8 mouse cellular contexts compared by ENCODE assay signal in genomic region chr5:151650700-151651410, GRCm38 (mm10). TPM values are rescaled to one million over a fixed set of nuclear protein-coding genes. Genes with fewer than 3 reads are reported as not detected.
A peak's percentile ranks its signal among the peaks of the same experiment; 100 is the strongest.
DNase-seq lines count a peak whose midpoint lies in the region; ATAC-seq and TF ChIP-seq lines count a peak whose summit lies in the region.

Gene Rfc3 (minus strand): TSS chr5:151651242.

- H3K36me3 ChIP-seq in E14TG2a.4 (ENCODE audit: insufficient read depth, low read length) = peaks cover 39% of the 10 kb centered on the region
- H3K36me3 ChIP-seq in forebrain, embryonic 12.5 days (replicated peaks) = peaks cover 37% of the 10 kb centered on the region
- peaks cover 24% of the 10 kb centered on the region for H3K36me3 ChIP-seq in heart, postnatal 0 days (replicated peaks; ENCODE audit: control insufficient read depth, insufficient read depth, low read length)
- peaks cover 29% of the 10 kb centered on the region for H3K36me3 ChIP-seq in liver, embryonic 16.5 days (ENCODE audit: control insufficient read depth, insufficient read depth)
- H3K36me3 ChIP-seq in neural tube, embryonic 13.5 days = peaks cover 34% of the 10 kb centered on the region
- H3K36me3 ChIP-seq in testis, adult 2 months (ENCODE audit: control insufficient read depth, insufficient read depth, low read length) = no peaks in the 10 kb centered on the region

- TF ChIP-seq CTCF in E14TG2a.4 (conservative IDR thresholded peaks at IDR 0.05; ENCODE audit: low read length) = peak; percentile 81
- peak; percentile 73 for TF ChIP-seq CTCF in heart, postnatal 0 days (IDR thresholded peaks at IDR 0.05; ENCODE audit: low read depth)
- TF ChIP-seq CTCF in testis, adult 2 months (IDR thresholded peaks at IDR 0.05; ENCODE audit: control insufficient read depth, insufficient read depth, insufficient replicate concordance, low read depth, low read length) = peak; percentile 52; the same call in 1 of the 2 replicates

- peaks cover 9% of the 10 kb centered on the region for H3K4me1 ChIP-seq in E14TG2a.4 (replicated peaks; ENCODE audit: low read depth, low read length)
- H3K4me1 ChIP-seq in forebrain, embryonic 12.5 days = peaks cover 12% of the 10 kb centered on the region
- H3K4me1 ChIP-seq in heart, postnatal 0 days (ENCODE audit: control insufficient read depth, insufficient read depth) = peaks cover 5% of the 10 kb centered on the region; the same call in 1 of the 2 replicates
- peaks cover 5% of the 10 kb centered on the region for H3K4me1 ChIP-seq in liver, embryonic 16.5 days (ENCODE audit: control insufficient read depth, low read depth, low read length)
- H3K4me1 ChIP-seq in neural tube, embryonic 13.5 days (replicated peaks) = peaks cover 14% of the 10 kb centered on the region
- no peaks in the 10 kb centered on the region for H3K4me1 ChIP-seq in testis, adult 2 months (ENCODE audit: control insufficient read depth, insufficient read depth, low read length)

- no peaks in the 10 kb centered on the region for H3K9me3 ChIP-seq in E14TG2a.4 (ENCODE audit: low read length)
- H3K9me3 ChIP-seq in forebrain, embryonic 12.5 days = no peaks in the 10 kb centered on the region
- no peaks in the 10 kb centered on the region for H3K9me3 ChIP-seq in heart, postnatal 0 days (replicated peaks; ENCODE audit: control insufficient read depth, low read length)
- no peaks in the 10 kb centered on the region for H3K9me3 ChIP-seq in liver, embryonic 16.5 days (replicated peaks; ENCODE audit: control insufficient read depth, low read length)
- H3K9me3 ChIP-seq in neural tube, embryonic 13.5 days = no peaks in the 10 kb centered on the region

- peak within 1 kb of the TSS; percentile 69 for H3K4me2 ChIP-seq in forebrain, embryonic 12.5 days
- peak within 1 kb of the TSS; percentile 90 for H3K4me2 ChIP-seq in heart, postnatal 0 days (ENCODE audit: low read depth, low read length)
- peak within 1 kb of the TSS; percentile 60 for H3K4me2 ChIP-seq in liver, embryonic 16.5 days (ENCODE audit: low read depth, low read length)
- peak within 1 kb of the TSS; percentile 69 for H3K4me2 ChIP-seq in neural tube, embryonic 13.5 days

- peak within 1 kb of the TSS; percentile 85 for H3K27ac ChIP-seq in forebrain, embryonic 12.5 days
- H3K27ac ChIP-seq in heart, postnatal 0 days (ENCODE audit: low read depth) = peak within 1 kb of the TSS; percentile 74
- peak within 1 kb of the TSS; percentile 72 for H3K27ac ChIP-seq in liver, embryonic 16.5 days (ENCODE audit: low read length)
- peak within 1 kb of the TSS; percentile 81 for H3K27ac ChIP-seq in neural tube, embryonic 13.5 days (replicated peaks)
- H3K27ac ChIP-seq in testis, adult 2 months (ENCODE audit: control insufficient read depth, insufficient read depth, low read depth, low read length) = peak within 1 kb of the TSS; percentile 63; the same call in 1 of the 2 replicates

- H3K27me3 ChIP-seq in E14TG2a.4 (ENCODE audit: insufficient read depth, low read length) = no peaks in the 10 kb centered on the region
- H3K27me3 ChIP-seq in forebrain, embryonic 12.5 days = no peaks in the 10 kb centered on the region
- H3K27me3 ChIP-seq in heart, postnatal 0 days (ENCODE audit: control insufficient read depth, insufficient read depth, low read length) = no peaks in the 10 kb centered on the region
- no peaks in the 10 kb centered on the region for H3K27me3 ChIP-seq in liver, embryonic 16.5 days (ENCODE audit: control insufficient read depth, insufficient read depth, low read depth, low read length)
- no peaks in the 10 kb centered on the region for H3K27me3 ChIP-seq in neural tube, embryonic 13.5 days
- no peaks in the 10 kb centered on the region for H3K27me3 ChIP-seq in testis, adult 2 months (ENCODE audit: control insufficient read depth, insufficient read depth, low read length)

- no peak for TF ChIP-seq EP300 in heart, postnatal 0 days (IDR thresholded peaks at IDR 0.05; ENCODE audit: low read depth)

- ATAC-seq in forebrain, embryonic 12.5 days (ENCODE audit: low FRiP score) = peak; percentile 99
- ATAC-seq in heart, postnatal 0 days (ENCODE audit: insufficient read depth, low read depth) = peak; percentile 98
- peak; percentile 98 for ATAC-seq in liver, embryonic 16.5 days (ENCODE audit: low read depth)
- peak; percentile 99 for ATAC-seq in neural tube, embryonic 13.5 days (ENCODE audit: low read depth)

- WGBS in forebrain, embryonic 12.5 days = under 1% methylated on average over 42 of the region's 42 CpGs
- under 1% methylated on average over 40 of the region's 42 CpGs for WGBS in heart, postnatal 0 days
- WGBS in liver, embryonic 16.5 days (ENCODE audit: insufficient replicate concordance) = under 1% methylated on average over 41 of the region's 42 CpGs
- under 1% methylated on average over 39 of the region's 42 CpGs for WGBS in neural tube, embryonic 13.5 days

- H3K9ac ChIP-seq in forebrain, embryonic 12.5 days = peak within 1 kb of the TSS; percentile 86
- peak within 1 kb of the TSS; percentile 61 for H3K9ac ChIP-seq in heart, postnatal 0 days (replicated peaks; ENCODE audit: low read depth, low read length)
- H3K9ac ChIP-seq in liver, embryonic 16.5 days (ENCODE audit: low read depth, low read length) = peak within 1 kb of the TSS; percentile 71
- peak within 1 kb of the TSS; percentile 78 for H3K9ac ChIP-seq in neural tube, embryonic 13.5 days

- peak within 1 kb of the TSS; percentile 94 for H3K4me3 ChIP-seq in E14TG2a.4 (replicated peaks; ENCODE audit: low read length)
- H3K4me3 ChIP-seq in forebrain, embryonic 12.5 days (replicated peaks) = peak within 1 kb of the TSS; percentile 76
- H3K4me3 ChIP-seq in heart, postnatal 0 days (ENCODE audit: low read depth, low read length) = peak within 1 kb of the TSS; percentile 81
- peak within 1 kb of the TSS; percentile 79 for H3K4me3 ChIP-seq in liver, embryonic 16.5 days (ENCODE audit: low read depth, low read length)
- H3K4me3 ChIP-seq in neural tube, embryonic 13.5 days = peak within 1 kb of the TSS; percentile 59
- peak within 1 kb of the TSS; percentile 92 for H3K4me3 ChIP-seq in testis, adult 2 months (ENCODE audit: control insufficient read depth, low read depth, low read length)

- TF ChIP-seq POLR2A in testis, adult 2 months (IDR thresholded peaks at IDR 0.05; ENCODE audit: control insufficient read depth, low read depth, low read length) = peak; percentile 70

- DNase-seq in c-Kit-positive CD71-positive TER-119-positive erythroid progenitor cells, embryonic 14.5 days (ENCODE audit: low spot score) = peak; percentile 92
- peak; percentile 96 for DNase-seq in heart, postnatal 0 days (ENCODE audit: low spot score)
- peak; percentile 99 for DNase-seq in kidney, postnatal 4 days

RNA-seq across cellular contexts. Expression of gene Rfc3, which starts in this region (rescaled TPM):
- polyA plus RNA-seq in forebrain, embryonic 12.5 days (2016; fragmentation: Nextera tagmentation; extraction: Ambion mirVana) = 126 and 130 TPM in 2 replicates
- total RNA-seq in heart, postnatal 0 days (2014; rRNA removed; ENCODE audit: low replicate concordance) = 12.9 and 20.6 TPM in 2 replicates
- polyA plus RNA-seq in heart, postnatal 0 days (2015; fragmentation: Nextera tagmentation; extraction: Ambion mirVana) = 24.6 and 25.1 TPM in 2 replicates
- 33.6 and 37.3 TPM in 2 replicates for polyA plus RNA-seq in liver, embryonic 16.5 days (2015; fragmentation: Nextera tagmentation; extraction: Ambion mirVana)
- 62.2 and 70.1 TPM in 2 replicates for polyA plus RNA-seq in neural tube, embryonic 13.5 days (2015; fragmentation: Nextera tagmentation; extraction: Ambion mirVana)
- polyA plus RNA-seq in testis, adult 2 months (2012; rRNA removed) = 9.6 and 10.9 TPM in 2 replicates

Comparison
In these comparisons a context has a peak if more than half of its experiments do, and no peak if none do; other contexts are left out.
1. Peak in every context shown above with its lines: DNase-seq, ATAC-seq, H3K4me3 ChIP-seq and H3K27ac ChIP-seq.